Mouse (Mus musculus) brain, embryonic 14.5 days (tissue): ENCODE results near the gene Smo.

ENCODE experiments used
- CTCF ChIP-seq: fragments of 200-500 bp; IDR thresholded peaks from 2 replicates; pipeline ENCODE4 v1.5.1; 2012; ENCODE audit warnings: inconsistent platforms, mild to moderate bottlenecking, moderate library complexity, borderline replicate concordance; ENCODE audit not compliant: insufficient read depth, insufficient read length; ENCODE audit errors: extremely low read depth
- POLR2A ChIP-seq: fragments of 200-500 bp; IDR thresholded peaks from 2 replicates; pipeline ENCODE4 v1.6.1; 2012; ENCODE audit warnings: mild to moderate bottlenecking, inconsistent platforms, borderline replicate concordance; ENCODE audit not compliant: poor library complexity, insufficient read depth, insufficient read length, severe bottlenecking; ENCODE audit errors: extremely low read depth

DNA sequence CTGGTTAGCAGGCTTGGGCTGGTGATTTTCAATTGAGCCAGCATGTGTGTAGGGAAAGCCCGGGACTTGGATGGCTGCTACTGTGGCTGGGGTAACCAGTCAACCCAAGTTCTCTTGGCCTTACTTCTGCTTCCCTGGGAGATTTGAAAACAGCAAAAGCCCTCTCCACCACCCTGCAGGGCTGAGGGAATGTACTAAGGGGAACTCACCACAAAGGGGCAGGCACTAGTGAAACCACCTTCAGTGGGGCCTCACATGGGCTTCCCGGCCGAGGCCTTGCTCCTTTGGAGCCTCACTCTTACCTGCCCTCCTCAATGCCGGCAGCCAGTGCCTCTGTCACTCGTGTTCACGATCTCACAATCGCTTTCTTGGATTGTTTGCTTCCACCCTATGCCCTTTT, 39.3 kb upstream of the Smo start:
- TF ChIP-seq CTCF (no peak), POLR2A (no peak)
